In the genomic region with DNA sequence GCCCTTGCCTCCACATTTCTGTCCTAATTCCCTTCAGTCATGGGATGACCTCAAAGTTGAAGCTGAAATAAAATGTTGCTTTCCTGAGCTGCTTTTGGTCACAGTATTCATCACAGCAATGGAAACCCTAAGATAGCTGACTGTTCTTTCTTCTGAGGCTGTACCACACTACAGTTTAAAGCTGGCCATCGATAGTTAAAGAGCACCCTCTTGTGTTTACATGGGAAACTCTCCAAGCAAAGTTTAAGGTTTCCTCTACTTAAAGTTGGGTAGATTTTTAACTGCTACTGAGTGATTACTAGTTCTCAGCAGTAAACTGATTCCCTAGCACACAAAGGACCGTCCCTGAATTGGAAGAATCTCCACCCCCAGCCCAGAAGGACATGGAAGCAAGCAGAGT, we compare ENCODE assay signal across 11 mouse cellular contexts. TPM values are rescaled to one million over a fixed set of nuclear protein-coding genes. Genes with fewer than 3 reads are reported as not detected.
DNase-seq lines count a peak whose midpoint lies in the region; ATAC-seq and TF ChIP-seq lines count a peak whose summit lies in the region.
"Had no signal": no experiment of that assay in that cellular context is flagged by ENCODE, and none has a peak within 500 bp of the region (broad histone marks: within the 10 kb centered on the region; RNA-seq: fewer than 3 reads in every experiment).

No protein-coding gene starts in this region.

- DNase-seq in left cerebral cortex, adult 2 months (ENCODE audit: extremely low spot score in 1 of 2, low spot score in 2 of 2): no peak
- DNase-seq in left cerebral cortex, adult 8-10 months (ENCODE audit: low spot score in 2 of 2): no peak
- no peak for DNase-seq in G1E (ENCODE audit: low spot score)
- DNase-seq in urinary bladder, postnatal 14 days (ENCODE audit: low spot score): no peak
- DNase-seq in B cell, adult 2 months: no peak
- DNase-seq in right cerebral cortex, postnatal 25 days: no peak
- DNase-seq: right cerebral cortex, postnatal 4 days had no signal

- peak; percentile 56 for TF ChIP-seq CTCF in left cerebral cortex, adult 2 months (IDR thresholded peaks at IDR 0.05)
- no peak for TF ChIP-seq CTCF in G1E (IDR thresholded peaks at IDR 0.05; ENCODE audit: low read depth, low read length)

- peaks cover 92% of the 10 kb centered on the region for H3K36me3 ChIP-seq in G1E (replicated peaks)

- H3K4me3 ChIP-seq in left cerebral cortex, adult 2 months: no peak overlapping the region
- H3K4me3 ChIP-seq in G1E (ENCODE audit: low read depth, low read length): no peak overlapping the region
- H3K4me3 ChIP-seq: forebrain, embryonic 12.5 days; hindbrain, embryonic 15.5 days had no signal

- peaks cover 45% of the 10 kb centered on the region for H3K4me1 ChIP-seq in G1E (ENCODE audit: insufficient read depth, low read depth, low read length)
- H3K4me1 ChIP-seq: forebrain, embryonic 12.5 days; hindbrain, embryonic 15.5 days had no signal

- H3K9me3 ChIP-seq in G1E (replicated peaks): no peaks in the 10 kb centered on the region
- H3K9me3 ChIP-seq: forebrain, embryonic 12.5 days; hindbrain, embryonic 15.5 days had no signal

- ATAC-seq in G1E (ENCODE audit: extremely low read depth, insufficient number of reproducible peaks, low FRiP score, poor library complexity, severe bottlenecking): peak; percentile 40; the same call in 1 of the 2 replicates
- ATAC-seq in common myeloid progenitor, adult 5-6 weeks (replicated peaks; ENCODE audit: low read depth, poor library complexity, severe bottlenecking): peak; percentile 76
- ATAC-seq in megakaryocyte-erythroid progenitor cell, adult 5-6 weeks (replicated peaks; ENCODE audit: low FRiP score, low TSS enrichment, poor library complexity, severe bottlenecking): peak; percentile 62; the same call in 1 of the 2 replicates

- H3K27ac ChIP-seq in left cerebral cortex, adult 2 months: no peak overlapping the region
- H3K27ac ChIP-seq: forebrain, embryonic 12.5 days; hindbrain, embryonic 15.5 days had no signal

- H3K27me3 ChIP-seq in G1E (ENCODE audit: insufficient read depth, low read length): no peaks in the 10 kb centered on the region
- H3K27me3 ChIP-seq: forebrain, embryonic 12.5 days; hindbrain, embryonic 15.5 days had no signal

- intact Hi-C loops in left cerebral cortex, adult 2 months (cut with DNase I): loop anchor here (1.0 to 10.0 kb wide), 2 partner anchors 79 to 179 kb away; no protein-coding TSS in a partner anchor

RNA-seq across cellular contexts. Expression of a gene that starts 13.9 kb away (rescaled TPM):
- total RNA-seq in left cerebral cortex, adult 2 months (2021): 100 to 1,000 TPM; 100 to 105 TPM
- 100 to 1,000 TPM in 3 of 4 experiments, 10 to 100 TPM in 1; 92.2 to 108 (median 105) TPM for total RNA-seq in left cerebral cortex, adult 8-10 months (2022)
- total RNA-seq in G1E (2014; fragmentation: Nextera tagmentation): 105 TPM in 2 replicates
- 319 and 383 TPM in 2 replicates for total RNA-seq in G1E (2017)
- polyA plus RNA-seq in G1E (2012): 49.5 and 52.0 TPM in 2 replicates
- total RNA-seq in common myeloid progenitor, adult 5-6 weeks (2017): 424 and 443 TPM in 2 replicates
- 132 and 134 TPM in 2 replicates for total RNA-seq in megakaryocyte-erythroid progenitor cell, adult 5-6 weeks (2014; fragmentation: Nextera tagmentation)
- 478 and 490 TPM in 2 replicates for total RNA-seq in megakaryocyte-erythroid progenitor cell, adult 5-6 weeks (2017)

RNA-seq across cellular contexts. Expression of a gene that starts 27.0 kb away (rescaled TPM):
- 10 to 100 TPM; 58.3 to 58.7 TPM for total RNA-seq in left cerebral cortex, adult 2 months (2021)
- 10 to 100 TPM; 48.3 to 56.6 (median 52.4) TPM for total RNA-seq in left cerebral cortex, adult 8-10 months (2022)
- 62.2 and 64.4 TPM in 2 replicates for total RNA-seq in G1E (2014; fragmentation: Nextera tagmentation)
- 18.6 and 23.7 TPM in 2 replicates for total RNA-seq in G1E (2017)
- 179 and 193 TPM in 2 replicates for polyA plus RNA-seq in G1E (2012)
- 31.5 and 52.8 TPM in 2 replicates for total RNA-seq in common myeloid progenitor, adult 5-6 weeks (2017)
- total RNA-seq in megakaryocyte-erythroid progenitor cell, adult 5-6 weeks (2014; fragmentation: Nextera tagmentation): 60.7 and 66.9 TPM in 2 replicates
- 29.5 and 39.1 TPM in 2 replicates for total RNA-seq in megakaryocyte-erythroid progenitor cell, adult 5-6 weeks (2017)
